Mouse (Mus musculus): ENCODE data around the gene Cog7. TPM values are rescaled to one million over a fixed set of nuclear protein-coding genes. Genes with fewer than 3 reads are reported as not detected.

Cog7 gene
- total and polyA plus RNA-seq, 2 experiments from 2014 or later, result 32.2 to 38.1 TPM

- H3K36me3 ChIP-seq (ENCODE audit: insufficient read depth, low read length), result peaks cover 3% of the 10 kb centered on the region; the same call in 1 of the 2 replicates
- no peak overlapping the region for H3K27ac ChIP-seq
- DNase-seq (ENCODE audit: low spot score) (no peak), ATAC-seq (no peak)
- H3K4me2 ChIP-seq (ENCODE audit: low read depth, low read length), result no peak overlapping the region
- 89% methylated on average over 12 of the region's 12 CpGs for WGBS
- H3K9ac ChIP-seq (replicated peaks; ENCODE audit: low read length), result no peak overlapping the region
- H3K9me3 ChIP-seq (ENCODE audit: low read length), result no peaks in the 10 kb centered on the region
- no peaks in the 10 kb centered on the region for H3K4me1 ChIP-seq (ENCODE audit: insufficient read depth, low read length)
- no peaks in the 10 kb centered on the region for H3K27me3 ChIP-seq (ENCODE audit: insufficient read depth, low read length)
- TF ChIP-seq CTCF (IDR thresholded peaks at IDR 0.05; ENCODE audit: low read depth), result no peak
- H3K4me3 ChIP-seq (ENCODE audit: low read length), result no peak overlapping the region
Observed at GRCm38 (mm10) chr7:121955802-121956201, 25.7 kb downstream of the Cog7 start.

GRCm38 (mm10) chr7:121954891-121955669 is 26.4 kb downstream of the Cog7 start:
- H3K4me3 ChIP-seq (ENCODE audit: low read length), result no peak overlapping the region
- no peaks in the 10 kb centered on the region for H3K4me1 ChIP-seq (ENCODE audit: insufficient read depth, low read length)
- DNase-seq (ENCODE audit: low spot score), result no peak
- no peak for ATAC-seq
- no peak overlapping the region for H3K9ac ChIP-seq (replicated peaks; ENCODE audit: low read length)
- H3K4me2 ChIP-seq (ENCODE audit: low read depth, low read length), result no peak overlapping the region
- no peak for TF ChIP-seq CTCF (IDR thresholded peaks at IDR 0.05; ENCODE audit: low read depth)
- H3K27ac ChIP-seq, result no peak overlapping the region
- H3K36me3 ChIP-seq (ENCODE audit: insufficient read depth, low read length), result no peaks in the 10 kb centered on the region
- H3K27me3 ChIP-seq (ENCODE audit: insufficient read depth, low read length), result no peaks in the 10 kb centered on the region
- no peaks in the 10 kb centered on the region for H3K9me3 ChIP-seq (ENCODE audit: low read length)
- 85% methylated on average over 11 of the region's 11 CpGs for WGBS

- no peak overlapping the region for H3K9ac ChIP-seq (replicated peaks; ENCODE audit: low read length)
- no peak overlapping the region for H3K4me3 ChIP-seq (ENCODE audit: low read length)
- no peaks in the 10 kb centered on the region for H3K27me3 ChIP-seq (ENCODE audit: insufficient read depth, low read length)
- ATAC-seq, result no peak
- 59% methylated on average over 4 of the region's 4 CpGs for WGBS
- H3K9me3 ChIP-seq (ENCODE audit: low read length), result no peaks in the 10 kb centered on the region
- TF ChIP-seq CTCF (IDR thresholded peaks at IDR 0.05; ENCODE audit: low read depth), result no peak
- H3K27ac ChIP-seq, result no peak overlapping the region
- peaks cover 10% of the 10 kb centered on the region for H3K36me3 ChIP-seq (ENCODE audit: insufficient read depth, low read length)
- H3K4me2 ChIP-seq (ENCODE audit: low read depth, low read length), result no peak overlapping the region
- DNase-seq (ENCODE audit: low spot score), result no peak
- H3K4me1 ChIP-seq (ENCODE audit: insufficient read depth, low read length), result no peaks in the 10 kb centered on the region
Observed at GRCm38 (mm10) chr7:121947513-121947912, 34.0 kb downstream of the Cog7 start.

GRCm38 (mm10) chr7:121946196-121946595 is 35.3 kb downstream of the Cog7 start:
- no peak overlapping the region for H3K4me3 ChIP-seq (ENCODE audit: low read length)
- peaks cover 12% of the 10 kb centered on the region for H3K36me3 ChIP-seq (ENCODE audit: insufficient read depth, low read length)
- H3K9ac ChIP-seq (replicated peaks; ENCODE audit: low read length), result no peak overlapping the region
- no peaks in the 10 kb centered on the region for H3K4me1 ChIP-seq (ENCODE audit: insufficient read depth, low read length)
- ATAC-seq (0 out of 2 replicates have a peak, but pooled peaks have one; percentile 38), DNase-seq (ENCODE audit: low spot score) (peak; percentile 27)
- H3K27me3 ChIP-seq (ENCODE audit: insufficient read depth, low read length), result no peaks in the 10 kb centered on the region
- H3K27ac ChIP-seq, result no peak overlapping the region; the same call in 1 of the 2 replicates
- 62% methylated on average over 5 of the region's 5 CpGs for WGBS
- no peak overlapping the region for H3K4me2 ChIP-seq (ENCODE audit: low read depth, low read length)
- H3K9me3 ChIP-seq (ENCODE audit: low read length), result no peaks in the 10 kb centered on the region
- TF ChIP-seq CTCF (IDR thresholded peaks at IDR 0.05; ENCODE audit: low read depth), result no peak

- Histone ChIP-seq H3K4me2 (ENCODE audit: low read depth, low read length) (no peak overlapping the region), H3K9ac (replicated peaks; ENCODE audit: low read length) (no peak overlapping the region), H3K4me3 (ENCODE audit: low read length) (no peak overlapping the region), H3K27ac (no peak overlapping the region), H3K36me3 (ENCODE audit: insufficient read depth, low read length) (peaks cover 12% of the 10 kb centered on the region), H3K27me3 (ENCODE audit: insufficient read depth, low read length) (no peaks in the 10 kb centered on the region), H3K9me3 (ENCODE audit: low read length) (no peaks in the 10 kb centered on the region), H3K4me1 (ENCODE audit: insufficient read depth, low read length) (peaks cover 11% of the 10 kb centered on the region)
- ATAC-seq (no peak), DNase-seq (ENCODE audit: low spot score) (no peak)
- WGBS, result 97% methylated on average over 2 of the region's 2 CpGs
- no peak for TF ChIP-seq CTCF (IDR thresholded peaks at IDR 0.05; ENCODE audit: low read depth)
Observed at GRCm38 (mm10) chr7:121942371-121942770, 39.1 kb downstream of the Cog7 start.

- ATAC-seq, result no peak
- no peak for DNase-seq (ENCODE audit: low spot score)
- H3K9ac ChIP-seq (replicated peaks; ENCODE audit: low read length), result no peak overlapping the region
- peaks cover 12% of the 10 kb centered on the region for H3K36me3 ChIP-seq (ENCODE audit: insufficient read depth, low read length)
- H3K27me3 ChIP-seq (ENCODE audit: insufficient read depth, low read length), result no peaks in the 10 kb centered on the region
- no peak overlapping the region for H3K4me3 ChIP-seq (ENCODE audit: low read length)
- peaks cover 14% of the 10 kb centered on the region for H3K4me1 ChIP-seq (ENCODE audit: insufficient read depth, low read length)
- 90% methylated on average over 3 of the region's 3 CpGs for WGBS
- no peak overlapping the region for H3K4me2 ChIP-seq (ENCODE audit: low read depth, low read length)
- no peak overlapping the region for H3K27ac ChIP-seq
- H3K9me3 ChIP-seq (ENCODE audit: low read length), result no peaks in the 10 kb centered on the region
- TF ChIP-seq CTCF (IDR thresholded peaks at IDR 0.05; ENCODE audit: low read depth), result no peak
Observed at GRCm38 (mm10) chr7:121941640-121942039, 39.9 kb downstream of the Cog7 start.

GRCm38 (mm10) chr7:121941016-121941415 is 40.5 kb downstream of the Cog7 start:
- ATAC-seq (no peak), DNase-seq (ENCODE audit: low spot score) (no peak)
- Histone ChIP-seq H3K27ac (peak overlapping the region; percentile 36; the same call in 1 of the 2 replicates), H3K4me1 (ENCODE audit: insufficient read depth, low read length) (peaks cover 14% of the 10 kb centered on the region), H3K27me3 (ENCODE audit: insufficient read depth, low read length) (no peaks in the 10 kb centered on the region), H3K36me3 (ENCODE audit: insufficient read depth, low read length) (peaks cover 12% of the 10 kb centered on the region), H3K4me2 (ENCODE audit: low read depth, low read length) (no peak overlapping the region), H3K4me3 (ENCODE audit: low read length) (no peak overlapping the region), H3K9ac (replicated peaks; ENCODE audit: low read length) (no peak overlapping the region), H3K9me3 (ENCODE audit: low read length) (no peaks in the 10 kb centered on the region)
- TF ChIP-seq CTCF (IDR thresholded peaks at IDR 0.05; ENCODE audit: low read depth), result no peak
- WGBS, result 61% methylated on average over 3 of the region's 3 CpGs
